Mouse (Mus musculus) forebrain, postnatal 0 days (tissue): ENCODE results near the gene Gpatch2. TPM values are rescaled to one million over a fixed set of nuclear protein-coding genes. Genes with fewer than 3 reads are reported as not detected.

Experiments
- ATAC-seq: fragments of 200-750 bp; cut with Nextera tagmentation; 2 replicates; pipeline ENCODE4 v1.8.0; 2017; ENCODE audit warnings: mild to moderate bottlenecking, moderate library complexity
- DNase-seq: peaks from one replicate; pipeline ENCODE4 v3.0.0-alpha.2; 2015
- H3K27ac ChIP-seq: fragments of 300-500 bp; sonication (generic); 2 replicates; pipeline ENCODE4 v1.5.1; 2014; ENCODE audit warnings: low read depth, mild to moderate bottlenecking, antibody characterized with exemption, low read length, moderate library complexity, mixed read lengths
- H3K27me3 ChIP-seq: fragments of 300-500 bp; sonication (generic); 2 replicates; pipeline ENCODE4 v1.6.1; 2014; ENCODE audit warnings: mild to moderate bottlenecking, low read length, mixed read lengths; ENCODE audit not compliant: insufficient read depth
- H3K36me3 ChIP-seq: fragments of 300-500 bp; sonication (generic); 2 replicates; pipeline ENCODE4 v1.6.1; 2014; ENCODE audit warnings: mild to moderate bottlenecking, moderate library complexity; ENCODE audit not compliant: insufficient read depth
- H3K4me1 ChIP-seq: fragments of 300-500 bp; sonication (generic); 2 replicates; pipeline ENCODE4 v1.6.1; 2014; ENCODE audit warnings: antibody characterized with exemption; ENCODE audit not compliant: insufficient read depth
- H3K4me2 ChIP-seq: fragments of 300-500 bp; sonication (generic); 2 replicates; pipeline ENCODE4 v1.6.1; 2014; ENCODE audit warnings: low read depth, mild to moderate bottlenecking, moderate library complexity
- H3K4me3 ChIP-seq: fragments of 300-500 bp; sonication (generic); 2 replicates; pipeline ENCODE4 v1.5.1; 2014; ENCODE audit warnings: low read depth, low read length, mixed read lengths
- H3K9ac ChIP-seq: fragments of 300-500 bp; sonication (generic); 2 replicates; pipeline ENCODE4 v1.6.1; 2014; ENCODE audit warnings: mild to moderate bottlenecking
- H3K9me3 ChIP-seq: fragments of 300-500 bp; sonication (generic); 2 replicates; pipeline ENCODE4 v1.6.1; 2016; ENCODE audit warnings: low read length
- CTCF ChIP-seq: sonication (generic); IDR thresholded peaks from 2 replicates; pipeline ENCODE4 v1.5.1; 2016; ENCODE audit warnings: antibody characterized with exemption, control low read depth, low read depth
- WGBS: fragments of 180-500 bp; shearing (Covaris S2); extraction: QIAGEN DNeasy Blood & Tissue Kit; methylation state at CpG from one replicate; pipeline ENCODE4 v1.1.7; 2014; 5-methylcytosine and 5-hydroxymethylcytosine counted together
- polyA plus RNA-seq: library from polyadenylated mRNA; unstranded; fragments of >200 nt; fragmentation: Nextera tagmentation; extraction: Ambion mirVana; gene quantifications from 2 replicates; pipeline ENCODE4 v1.2.1, GENCODE M21; 2015
- total RNA-seq: library from RNA; depleted of rRNA; stranded (reverse); fragments of >200 nt; gene quantifications from 2 replicates; pipeline ENCODE4 v1.2.3, GENCODE M21; 2014

The Gpatch2 gene
- total and polyA plus RNA-seq, 2 experiments from 2014 or later: 9.2 to 22.8 TPM

- no peak for TF ChIP-seq CTCF
- no peak overlapping the region for H3K4me2 ChIP-seq
- DNase-seq (no peak), ATAC-seq (no peak)
- H3K9me3 ChIP-seq: no peaks in the 10 kb centered on the region
- H3K27me3 ChIP-seq: no peaks in the 10 kb centered on the region
- no peak overlapping the region for H3K4me3 ChIP-seq
- no peak overlapping the region for H3K27ac ChIP-seq
- no peaks in the 10 kb centered on the region for H3K4me1 ChIP-seq
- H3K36me3 ChIP-seq: no peaks in the 10 kb centered on the region
- no peak overlapping the region for H3K9ac ChIP-seq
- 88% methylated on average over 5 of the region's 5 CpGs for WGBS
These were observed 147.2 kb downstream of the Gpatch2 start for GRCm38 (mm10) chr1:187362536-187362935.

- DNase-seq (no peak), ATAC-seq (no peak)
- Histone ChIP-seq H3K27ac (no peak overlapping the region), H3K27me3 (no peaks in the 10 kb centered on the region), H3K4me2 (no peak overlapping the region), H3K36me3 (no peaks in the 10 kb centered on the region), H3K9me3 (no peaks in the 10 kb centered on the region), H3K4me3 (no peak overlapping the region), H3K9ac (no peak overlapping the region), H3K4me1 (no peaks in the 10 kb centered on the region)
- TF ChIP-seq CTCF: no peak
- 86% methylated on average over 3 of the region's 3 CpGs for WGBS
These were observed 150.1 kb downstream of the Gpatch2 start for GRCm38 (mm10) chr1:187365424-187365823.

GRCm38 (mm10) chr1:187366806-187367205, 151.5 kb downstream of the Gpatch2 start:
- Histone ChIP-seq H3K36me3 (no peaks in the 10 kb centered on the region), H3K27ac (no peak overlapping the region), H3K27me3 (no peaks in the 10 kb centered on the region), H3K4me2 (no peak overlapping the region), H3K9ac (no peak overlapping the region), H3K4me3 (no peak overlapping the region), H3K4me1 (no peaks in the 10 kb centered on the region), H3K9me3 (no peaks in the 10 kb centered on the region)
- no peak for DNase-seq
- whole genome bisulfite sequencing: 52% methylated on average over 2 of the region's 2 CpGs
- no peak for ATAC-seq
- TF ChIP-seq CTCF: no peak

GRCm38 (mm10) chr1:187369049-187369448, 153.7 kb downstream of the Gpatch2 start:
- Histone ChIP-seq H3K9ac (no peak overlapping the region), H3K27me3 (no peaks in the 10 kb centered on the region), H3K36me3 (no peaks in the 10 kb centered on the region), H3K4me1 (no peaks in the 10 kb centered on the region), H3K27ac (no peak overlapping the region), H3K4me3 (no peak overlapping the region), H3K4me2 (no peak overlapping the region), H3K9me3 (no peaks in the 10 kb centered on the region)
- no peak for TF ChIP-seq CTCF
- WGBS: 78% methylated on average over 2 of the region's 2 CpGs
- ATAC-seq (no peak), DNase-seq (no peak)

- Histone ChIP-seq H3K4me3 (no peak overlapping the region), H3K27me3 (no peaks in the 10 kb centered on the region), H3K27ac (no peak overlapping the region), H3K4me1 (0 out of 2 replicates have a peak, but pooled peaks cover 8% of the 10 kb centered on the region), H3K4me2 (no peak overlapping the region), H3K36me3 (no peaks in the 10 kb centered on the region), H3K9me3 (no peaks in the 10 kb centered on the region), H3K9ac (no peak overlapping the region)
- no peak for DNase-seq
- no peak for ATAC-seq
- no peak for TF ChIP-seq CTCF
- WGBS: 50% methylated on average over 6 of the region's 6 CpGs
These were observed 158.2 kb downstream of the Gpatch2 start for GRCm38 (mm10) chr1:187373506-187373905.

GRCm38 (mm10) chr1:187374418-187374817, 159.1 kb downstream of the Gpatch2 start:
- Histone ChIP-seq H3K9me3 (no peaks in the 10 kb centered on the region), H3K9ac (no peak overlapping the region), H3K4me3 (no peak overlapping the region), H3K4me2 (no peak overlapping the region), H3K27me3 (no peaks in the 10 kb centered on the region), H3K36me3 (no peaks in the 10 kb centered on the region), H3K27ac (no peak overlapping the region), H3K4me1 (0 out of 2 replicates have a peak, but pooled peaks cover 8% of the 10 kb centered on the region)
- DNase-seq: no peak
- no peak for TF ChIP-seq CTCF
- 95% methylated on average over 4 of the region's 4 CpGs for WGBS
- no peak for ATAC-seq

- DNase-seq (no peak), ATAC-seq (no peak)
- Histone ChIP-seq H3K36me3 (no peaks in the 10 kb centered on the region), H3K27me3 (no peaks in the 10 kb centered on the region), H3K9me3 (no peaks in the 10 kb centered on the region), H3K9ac (no peak overlapping the region), H3K4me1 (0 out of 2 replicates have a peak, but pooled peaks cover 8% of the 10 kb centered on the region), H3K27ac (no peak overlapping the region), H3K4me3 (no peak overlapping the region), H3K4me2 (no peak overlapping the region)
- no peak for TF ChIP-seq CTCF
- WGBS: 80% methylated on average over 11 of the region's 11 CpGs
These were observed 161.8 kb downstream of the Gpatch2 start for GRCm38 (mm10) chr1:187376946-187377671.
